Mouse (Mus musculus) midbrain, postnatal 0 days (tissue): ENCODE results near the gene Ptprm. TPM values are rescaled to one million over a fixed set of nuclear protein-coding genes. Genes with fewer than 3 reads are reported as not detected.

Source experiments
- ATAC-seq: fragments of 200-750 bp; cut with Nextera tagmentation; 2 replicates; pipeline ENCODE4 v1.8.0; 2017; ENCODE audit warnings: moderate number of reproducible peaks, mild to moderate bottlenecking, moderate TSS enrichment, moderate library complexity; ENCODE audit not compliant: low FRiP score
- DNase-seq: peaks from one replicate; pipeline ENCODE4 v3.0.0-alpha.2; 2015; ENCODE audit warnings: low spot score
- H3K27ac ChIP-seq: fragments of 300-500 bp; sonication (generic); 2 replicates; pipeline ENCODE4 v1.5.1; 2014; ENCODE audit warnings: low read depth, mild to moderate bottlenecking, low read length, mixed read lengths
- H3K27me3 ChIP-seq: fragments of 300-500 bp; sonication (generic); 2 replicates; pipeline ENCODE4 v1.6.1; 2014; ENCODE audit warnings: low read length, control low read depth, mixed read lengths; ENCODE audit not compliant: insufficient read depth
- H3K36me3 ChIP-seq: fragments of 300-500 bp; sonication (generic); 2 replicates; pipeline ENCODE4 v1.6.1; 2014; ENCODE audit warnings: low read length, control low read depth, mixed read lengths; ENCODE audit not compliant: insufficient read depth
- H3K4me1 ChIP-seq: fragments of 300-500 bp; sonication (generic); 2 replicates; pipeline ENCODE4 v1.6.1; 2014; ENCODE audit warnings: mild to moderate bottlenecking, control low read depth, antibody characterized with exemption, low read length, mixed read lengths; ENCODE audit not compliant: insufficient read depth
- H3K4me2 ChIP-seq: fragments of 300-500 bp; sonication (generic); 2 replicates; pipeline ENCODE4 v1.6.1; 2014; ENCODE audit warnings: low read depth, mild to moderate bottlenecking, low read length, mixed read lengths; ENCODE audit not compliant: poor library complexity, severe bottlenecking
- H3K4me3 ChIP-seq: fragments of 300-500 bp; sonication (generic); 2 replicates; pipeline ENCODE4 v1.5.1; 2014; ENCODE audit warnings: low read depth, mild to moderate bottlenecking, low read length, moderate library complexity
- H3K9ac ChIP-seq: fragments of 300-500 bp; sonication (generic); replicated peaks from 2 replicates; pipeline ENCODE4 v1.6.1; 2014; ENCODE audit warnings: mild to moderate bottlenecking, low read length, moderate library complexity, mixed read lengths; ENCODE audit not compliant: poor library complexity, severe bottlenecking
- H3K9me3 ChIP-seq: fragments of 300-500 bp; sonication (generic); 2 replicates; pipeline ENCODE4 v1.6.1; 2016; ENCODE audit warnings: low read length, control low read depth
- CTCF ChIP-seq: IDR thresholded peaks from 2 replicates; pipeline ENCODE4 v1.5.1; 2016; ENCODE audit warnings: antibody characterized with exemption, mild to moderate bottlenecking
- WGBS: fragments of 180-500 bp; shearing (Covaris S2); extraction: QIAGEN DNeasy Blood & Tissue Kit; methylation state at CpG from one replicate; pipeline ENCODE4 v1.1.7; 2014; 5-methylcytosine and 5-hydroxymethylcytosine counted together
- polyA plus RNA-seq: library from polyadenylated mRNA; unstranded; fragments of >200 nt; fragmentation: Nextera tagmentation; extraction: Ambion mirVana; gene quantifications from 2 replicates; pipeline ENCODE4 v1.2.1, GENCODE M21; 2015
- total RNA-seq: library from RNA; depleted of rRNA; stranded (reverse); fragments of >200 nt; gene quantifications from 2 replicates; pipeline ENCODE4 v1.2.3, GENCODE M21; 2014

The Ptprm gene
- total and polyA plus RNA-seq, 2 experiments from 2014 or later, result 18.3 to 43.5 TPM

- 83% methylated on average over 1 of the region's 1 CpGs for WGBS
- DNase-seq (no peak), ATAC-seq (no peak)
- Histone ChIP-seq H3K4me3 (no peak overlapping the region), H3K27ac (no peak overlapping the region), H3K9me3 (no peaks in the 10 kb centered on the region), H3K9ac (no peak overlapping the region), H3K4me2 (no peak overlapping the region), H3K4me1 (0 out of 2 replicates have a peak, but pooled peaks cover 4% of the 10 kb centered on the region), H3K36me3 (no peaks in the 10 kb centered on the region), H3K27me3 (no peaks in the 10 kb centered on the region)
- no peak for TF ChIP-seq CTCF
Observed at GRCm38 (mm10) chr17:67263024-67263423, 91.2 kb downstream of the Ptprm start.

- no peak for TF ChIP-seq CTCF
- no peaks in the 10 kb centered on the region for H3K27me3 ChIP-seq
- H3K36me3 ChIP-seq, result no peaks in the 10 kb centered on the region
- no peak overlapping the region for H3K9ac ChIP-seq
- no peaks in the 10 kb centered on the region for H3K4me1 ChIP-seq
- no peak for DNase-seq
- no peak overlapping the region for H3K27ac ChIP-seq
- no peak overlapping the region for H3K4me2 ChIP-seq
- no peak for ATAC-seq
- H3K4me3 ChIP-seq, result no peak overlapping the region
- 88% methylated on average over 4 of the region's 4 CpGs for WGBS
- no peaks in the 10 kb centered on the region for H3K9me3 ChIP-seq
Observed at GRCm38 (mm10) chr17:67260016-67260415, 94.2 kb downstream of the Ptprm start.

GRCm38 (mm10) chr17:67257780-67258179 is 96.5 kb downstream of the Ptprm start:
- no peaks in the 10 kb centered on the region for H3K27me3 ChIP-seq
- no peak overlapping the region for H3K4me2 ChIP-seq
- no peaks in the 10 kb centered on the region for H3K36me3 ChIP-seq
- peaks cover 3% of the 10 kb centered on the region; the same call in 1 of the 2 replicates for H3K4me1 ChIP-seq
- no peak for TF ChIP-seq CTCF
- H3K9me3 ChIP-seq, result no peaks in the 10 kb centered on the region
- DNase-seq (no peak), ATAC-seq (no peak)
- WGBS, result 90% methylated on average over 5 of the region's 5 CpGs
- H3K27ac ChIP-seq, result no peak overlapping the region
- no peak overlapping the region for H3K4me3 ChIP-seq
- H3K9ac ChIP-seq, result no peak overlapping the region

- no peak overlapping the region for H3K4me3 ChIP-seq
- peaks cover 3% of the 10 kb centered on the region; the same call in 1 of the 2 replicates for H3K4me1 ChIP-seq
- no peak for TF ChIP-seq CTCF
- H3K4me2 ChIP-seq, result no peak overlapping the region
- DNase-seq, result no peak
- no peaks in the 10 kb centered on the region for H3K9me3 ChIP-seq
- no peaks in the 10 kb centered on the region for H3K27me3 ChIP-seq
- no peak overlapping the region for H3K9ac ChIP-seq
- no peaks in the 10 kb centered on the region for H3K36me3 ChIP-seq
- H3K27ac ChIP-seq, result no peak overlapping the region
- no peak for ATAC-seq
- WGBS, result 74% methylated on average over 5 of the region's 6 CpGs
Observed at GRCm38 (mm10) chr17:67256171-67256570, 98.1 kb downstream of the Ptprm start.

- Histone ChIP-seq H3K9me3 (no peaks in the 10 kb centered on the region), H3K4me1 (peaks cover 3% of the 10 kb centered on the region; the same call in 1 of the 2 replicates), H3K4me3 (no peak overlapping the region), H3K36me3 (no peaks in the 10 kb centered on the region), H3K9ac (no peak overlapping the region), H3K4me2 (no peak overlapping the region), H3K27me3 (no peaks in the 10 kb centered on the region), H3K27ac (no peak overlapping the region)
- TF ChIP-seq CTCF, result no peak
- no peak for DNase-seq
- ATAC-seq, result no peak
- 81% methylated on average over 4 of the region's 4 CpGs for WGBS
Observed at GRCm38 (mm10) chr17:67253445-67253844, 100.8 kb downstream of the Ptprm start.

GRCm38 (mm10) chr17:67252992-67253391 is 101.3 kb downstream of the Ptprm start:
- Histone ChIP-seq H3K36me3 (no peaks in the 10 kb centered on the region), H3K9ac (no peak overlapping the region), H3K4me2 (no peak overlapping the region), H3K27ac (no peak overlapping the region), H3K4me1 (peaks cover 3% of the 10 kb centered on the region; the same call in 1 of the 2 replicates), H3K27me3 (no peaks in the 10 kb centered on the region), H3K4me3 (no peak overlapping the region), H3K9me3 (no peaks in the 10 kb centered on the region)
- 69% methylated on average over 6 of the region's 6 CpGs for WGBS
- DNase-seq (no peak), ATAC-seq (no peak)
- TF ChIP-seq CTCF, result no peak
